Mouse (Mus musculus): Measurements from ENCODE around the gene Crisp4.

- TF ChIP-seq ZC3H11A (IDR thresholded peaks at IDR 0.05; ENCODE audit: borderline replicate concordance, low read depth, low read length) (no peak), MAFK (IDR thresholded peaks at IDR 0.05; ENCODE audit: insufficient read depth, low read depth, low read length) (no peak)
Observed at GRCm38 (mm10) chr1:18168261-18168660, 22.6 kb upstream of the Crisp4 start.

Measured in ES-E14 (cell line).